Mouse (Mus musculus): ENCODE measurements around the gene Krt8. TPM values are rescaled to one million over a fixed set of nuclear protein-coding genes. Genes with fewer than 3 reads are reported as not detected.

Krt8 gene
- total RNA-seq, 2 experiments from 2014 or later: 3.5 to 4.8 TPM

DNA sequence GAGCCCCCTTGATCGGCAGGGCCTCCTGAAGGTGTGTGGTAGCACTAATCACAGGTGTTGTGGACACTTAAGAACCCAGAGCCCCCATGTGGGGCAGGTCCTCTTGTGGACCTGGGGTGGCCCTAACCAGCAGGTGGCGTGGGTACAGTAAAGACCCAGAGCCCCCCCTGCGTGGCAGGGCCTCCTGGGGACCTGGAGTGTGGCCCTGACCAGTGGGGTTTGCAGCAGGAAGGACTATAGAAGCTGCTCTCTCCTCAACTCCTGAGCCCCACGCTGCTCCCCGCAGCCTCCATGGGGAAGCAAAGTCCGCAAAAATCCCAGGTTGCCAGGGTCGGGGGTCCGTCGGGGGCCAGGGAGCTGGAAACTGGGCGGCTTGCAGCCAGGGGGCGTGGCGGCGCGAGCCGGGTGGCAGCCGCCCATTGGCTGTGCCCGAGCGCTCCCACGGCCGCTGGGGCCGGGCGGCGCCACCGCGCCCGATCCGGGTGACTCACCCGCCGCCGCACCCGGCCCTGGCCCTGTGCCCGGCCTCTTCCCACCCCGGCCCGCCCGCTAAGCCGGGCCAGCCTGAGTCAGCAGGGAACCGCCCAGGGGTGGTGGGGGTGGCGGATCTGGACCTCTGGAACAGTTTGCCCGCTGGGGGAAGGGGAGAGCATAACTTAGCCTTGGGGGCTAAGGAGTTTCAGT lies 27.1 kb downstream of the Krt8 start:
- peak; percentile 95 for DNase-seq
- intact Hi-C loops (cut with DNase I): no loop called here

DNA sequence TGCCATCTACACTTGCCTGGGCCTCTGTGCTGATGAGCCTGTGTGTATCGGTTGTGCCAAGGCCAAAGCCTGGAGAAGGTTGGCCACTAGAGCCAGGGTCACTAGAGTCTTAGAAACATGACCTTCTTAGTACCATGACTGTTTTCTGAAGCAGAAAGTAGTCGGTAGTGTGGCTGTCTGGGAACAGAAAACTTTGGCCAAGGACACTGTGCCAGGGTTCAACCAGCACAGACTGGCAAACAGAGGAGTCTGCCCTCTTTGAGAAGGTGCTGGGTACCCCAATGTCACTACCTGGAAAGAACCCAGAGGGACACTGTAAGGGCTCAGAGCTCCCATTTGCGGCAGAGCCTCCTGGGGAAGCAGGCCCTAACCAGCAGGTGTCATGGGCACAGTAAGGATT lies 27.6 kb downstream of the Krt8 start:
- DNase-seq: no peak
- intact Hi-C loops (cut with DNase I): no loop called here

DNA sequence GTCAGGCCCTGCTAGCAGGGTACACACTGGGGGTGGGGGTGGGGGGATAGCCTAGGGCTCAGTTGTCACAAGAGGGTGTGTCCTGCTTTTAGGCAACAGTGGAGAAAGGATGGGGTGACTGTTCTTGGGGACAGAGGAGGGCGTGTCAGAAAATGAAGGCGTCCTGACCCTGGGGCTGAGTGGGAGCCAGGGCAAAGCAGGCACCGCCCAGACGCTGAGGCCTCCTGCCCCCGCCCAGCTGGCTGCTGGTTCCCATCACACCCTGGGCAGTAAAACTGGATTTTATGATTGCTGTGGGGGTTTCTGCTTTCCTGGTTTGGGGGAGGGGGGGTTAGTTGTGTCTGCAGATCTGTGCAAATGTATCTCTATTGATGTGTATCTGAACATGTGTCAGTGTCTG lies 28.3 kb downstream of the Krt8 start:
- DNase-seq: peak; percentile 51 to 53
- intact Hi-C loops (cut with DNase I): no loop called here

DNA sequence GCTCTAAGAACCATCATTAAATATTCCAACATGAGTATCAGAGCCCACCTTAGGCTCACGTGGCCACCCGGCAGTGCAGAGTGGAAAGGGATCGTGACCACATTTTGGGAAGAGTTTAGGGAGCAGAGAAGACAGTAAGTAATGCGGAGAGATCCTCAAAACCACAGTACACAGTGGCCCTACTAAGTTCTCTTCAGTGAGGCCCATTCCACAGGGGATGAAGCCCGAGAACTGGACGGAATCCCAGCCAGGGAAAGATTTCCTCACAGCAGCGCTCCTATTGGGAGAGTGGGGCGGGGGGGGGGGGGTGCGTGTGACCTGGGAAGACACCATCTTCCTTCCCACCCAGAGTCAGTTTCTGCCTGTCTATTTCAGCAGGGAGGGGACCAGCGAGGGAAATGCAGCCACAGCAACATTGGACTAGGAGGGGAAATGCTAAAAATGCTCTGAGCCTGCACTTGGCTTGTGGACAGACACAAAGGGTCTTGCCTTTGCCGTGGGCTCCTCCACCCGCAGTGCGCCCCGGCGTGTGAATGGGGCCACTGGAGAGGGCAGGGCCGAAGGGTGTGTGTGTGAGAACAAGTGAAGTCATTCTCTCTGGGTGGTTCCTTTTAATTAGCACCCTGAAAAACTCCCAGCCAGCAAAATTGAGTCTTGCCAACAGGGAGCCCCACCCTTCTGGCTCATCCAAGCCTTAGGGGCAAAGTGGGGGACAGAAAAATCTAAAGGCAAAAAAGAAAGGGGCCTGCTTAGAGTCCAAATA lies 30.0 kb downstream of the Krt8 start:
- no peak for DNase-seq
- intact Hi-C loops (cut with DNase I): loop anchor here (5.0 kb wide), 1 partner anchor 72 kb away; no protein-coding TSS in a partner anchor

DNA sequence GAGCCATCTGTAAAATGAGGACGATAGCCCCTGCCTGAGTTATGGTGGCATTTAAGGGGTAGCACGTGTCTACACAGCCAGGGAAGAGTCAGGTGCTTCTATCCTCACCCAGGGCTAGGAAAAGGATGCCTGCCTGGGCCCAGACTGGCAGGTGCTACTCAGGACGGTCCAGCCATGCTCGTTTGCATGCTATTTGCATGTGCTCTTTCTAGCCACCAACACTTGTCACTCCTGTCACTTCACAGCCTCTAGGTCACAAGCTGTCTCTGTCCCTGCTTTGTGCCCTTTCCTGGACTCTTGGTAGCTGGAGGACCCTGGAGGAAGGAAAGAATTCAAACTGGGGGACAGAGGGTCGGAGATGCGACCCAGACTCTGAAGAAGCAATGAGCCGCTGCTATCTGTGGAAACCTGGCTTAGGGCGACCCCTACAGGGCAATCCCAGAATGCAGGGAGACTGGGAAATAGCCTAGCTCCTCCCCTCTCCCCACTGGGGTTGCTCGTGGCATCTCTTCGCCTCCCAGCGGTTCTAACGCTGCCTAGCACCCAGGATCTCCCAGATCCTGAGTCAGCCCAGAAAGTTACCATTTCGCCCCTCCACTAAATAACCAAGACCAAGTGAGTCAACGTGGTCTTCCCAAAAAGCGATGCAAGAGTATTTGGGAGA lies 30.7 kb downstream of the Krt8 start:
- intact Hi-C loops (cut with DNase I): loop anchor here (1.0 to 5.0 kb wide), 3 partner anchors 71 to 454 kb away; no protein-coding TSS in a partner anchor
- peak; percentile 95 to 98 for DNase-seq

DNA sequence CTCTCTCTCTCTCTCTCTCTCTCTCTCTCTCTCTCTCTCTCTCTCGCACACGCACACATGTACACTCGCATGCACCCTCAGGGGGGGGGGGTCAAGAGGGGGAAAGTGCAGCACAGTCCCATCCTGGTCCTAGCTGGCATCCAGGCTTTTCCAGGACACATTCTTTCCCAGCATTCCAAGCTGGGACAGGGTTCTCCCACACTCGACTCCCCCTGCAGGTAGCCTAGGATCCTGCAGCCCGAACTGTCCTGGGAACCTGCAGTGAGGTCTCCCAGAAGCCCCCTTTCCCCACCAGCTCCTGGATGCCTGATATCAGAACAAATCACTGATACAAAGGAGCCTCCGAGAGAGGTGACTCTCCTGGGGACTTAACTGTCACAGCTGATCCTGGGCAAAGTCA lies 33.7 kb downstream of the Krt8 start:
- intact Hi-C loops (cut with DNase I): loop anchor here (5.0 kb wide), 1 partner anchor 68 kb away; no protein-coding TSS in a partner anchor
- peak in 1 of 2 experiments; percentile 74 for DNase-seq

DNA sequence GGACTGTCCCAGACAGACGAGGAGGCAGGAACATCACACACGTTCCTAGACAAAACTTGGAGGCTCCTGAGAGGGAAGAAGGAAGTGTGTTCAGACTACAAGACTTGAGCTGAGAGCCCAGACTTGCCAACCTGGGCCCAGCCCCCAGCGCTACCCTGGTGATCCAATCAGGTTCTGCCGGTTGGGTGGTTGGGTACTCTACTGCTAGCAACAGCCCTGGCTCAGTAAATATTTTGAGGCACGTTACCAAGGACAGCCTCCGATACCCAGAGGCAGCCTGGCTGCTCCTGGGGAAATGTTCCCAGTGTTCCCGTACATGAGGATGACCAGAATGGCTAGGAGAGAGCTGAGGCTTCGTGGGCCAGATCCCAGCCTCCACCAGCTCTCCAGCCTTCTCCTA lies 37.5 kb downstream of the Krt8 start:
- intact Hi-C loops (cut with DNase I): no loop called here
- peak; percentile 41 to 54 for DNase-seq

DNA sequence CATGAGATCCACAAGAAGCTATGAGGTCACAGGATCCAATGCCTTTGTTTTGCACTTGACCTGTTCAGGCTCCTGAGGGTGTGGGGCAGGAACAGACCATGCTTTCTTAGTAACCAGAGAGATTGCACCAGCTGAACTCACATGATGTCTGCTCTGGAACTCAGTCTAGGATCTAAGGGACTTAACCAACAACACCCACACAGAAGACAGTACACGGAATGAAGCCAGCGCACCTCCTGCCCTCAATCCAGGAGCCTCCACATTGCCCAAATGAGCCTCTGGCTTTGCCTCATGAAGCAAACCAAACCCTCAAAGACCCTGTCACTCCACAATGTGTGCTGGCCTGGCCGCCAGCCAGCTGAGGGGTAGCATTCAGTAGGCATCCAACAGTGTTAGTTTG lies 45.4 kb downstream of the Krt8 start:
- intact Hi-C loops (cut with DNase I): no loop called here
- no peak for DNase-seq

DNA sequence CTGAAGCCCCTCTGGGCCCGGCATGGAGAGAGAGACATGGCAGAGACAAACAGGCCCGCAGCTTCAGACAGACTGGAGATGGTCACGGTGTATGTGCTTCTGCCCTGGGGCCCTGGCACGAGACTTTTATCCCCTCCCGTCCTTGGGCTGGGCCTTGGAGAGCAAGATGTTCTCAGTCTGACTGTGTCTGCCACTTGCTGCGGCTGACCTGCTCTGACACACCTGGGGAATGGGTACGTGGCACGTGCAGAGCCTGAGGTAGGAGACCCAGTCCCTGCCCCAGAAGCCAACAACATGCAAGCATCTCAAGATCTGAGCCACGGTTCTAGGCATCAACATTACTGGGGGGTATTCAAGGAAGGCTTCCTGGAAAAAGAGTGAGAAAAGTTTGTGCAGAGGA lies 50.1 kb downstream of the Krt8 start, which contains the start of gene Krt78:
Gene Krt78, minus strand, starts transcription at position 101 of the 400 bp plus-strand sequence.
- no peak for DNase-seq
- intact Hi-C loops (cut with DNase I): no loop called here

DNA sequence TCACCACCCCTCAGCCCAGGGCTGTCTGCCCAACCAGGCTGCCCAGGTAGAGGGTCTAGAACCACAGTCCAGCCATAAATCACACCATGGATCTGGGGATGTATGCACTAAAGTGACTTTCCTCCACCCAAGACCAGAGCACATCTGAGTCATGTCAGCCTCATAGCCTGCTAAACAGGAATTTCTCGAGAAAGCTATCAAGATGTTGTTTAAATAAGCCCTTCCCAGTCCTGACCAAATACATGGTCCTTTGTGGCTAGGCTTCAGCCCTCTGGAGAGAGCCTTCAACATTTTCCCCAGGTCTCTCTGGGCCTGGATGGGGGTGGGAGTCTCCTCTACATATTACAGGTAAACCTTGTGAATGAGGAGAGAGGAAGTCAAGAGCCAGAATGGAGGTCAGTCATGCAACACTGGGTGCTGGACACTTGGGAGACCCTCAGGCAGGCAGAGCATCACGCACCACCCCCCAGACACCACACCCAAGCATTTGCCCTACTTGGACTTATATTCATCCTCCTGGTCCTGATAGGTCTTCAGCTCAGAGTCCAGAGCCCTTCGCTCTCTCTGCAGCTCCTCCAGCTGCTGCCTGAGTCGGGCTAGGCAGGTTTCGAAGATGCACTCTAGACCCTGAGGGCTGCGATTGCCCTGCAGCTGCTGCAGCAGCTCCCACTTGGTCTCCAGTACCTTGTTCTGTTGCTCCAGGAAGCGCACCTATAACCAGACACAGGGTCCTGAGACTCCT lies 51.4 kb downstream of the Krt8 start:
- intact Hi-C loops (cut with DNase I): no loop called here
- DNase-seq: no peak

Other genes with a start within 250 kb of the Krt8 start
- not detected for gene Krt72, start 218.0 kb downstream of the Krt8 start, total RNA-seq (2021)
- gene Krt73, start 202.1 kb downstream of the Krt8 start, total RNA-seq (2021): not detected
- gene Krt2, start 186.3 kb downstream of the Krt8 start, total RNA-seq (2021): not detected
- gene Krt1, start 153.7 kb downstream of the Krt8 start, total RNA-seq (2021): not detected
- not detected for gene Krt77, start 134.8 kb downstream of the Krt8 start, total RNA-seq (2021)
- gene Krt76, start 111.6 kb downstream of the Krt8 start, total RNA-seq (2021): not detected
- gene Krt4, start 79.7 kb downstream of the Krt8 start, total RNA-seq (2021): not detected
- gene Krt79, start 64.2 kb downstream of the Krt8 start, total RNA-seq (2021): under 1 TPM; 0.36 to 0.40 TPM
- gene Krt78, start 50.2 kb downstream of the Krt8 start, total RNA-seq (2021): not detected
- gene Krt18, start 23.7 kb upstream of the Krt8 start, total RNA-seq (2021): 1 to 10 TPM; 6.5 to 7.2 TPM
- gene Eif4b, start 69.3 kb upstream of the Krt8 start, total RNA-seq (2021): 100 to 1,000 TPM; 149 to 154 TPM
- 100 to 1,000 TPM in 1 of 2 experiments, 10 to 100 TPM in 1; 95.1 to 108 TPM for gene Tns2, start 95.9 kb upstream of the Krt8 start, total RNA-seq (2021)
- gene Spryd3, start 131.8 kb upstream of the Krt8 start, total RNA-seq (2021): 10 to 100 TPM; 19.1 to 22.2 TPM
- 10 to 100 TPM; 24.8 to 30.5 TPM for gene Igfbp6, start 139.9 kb upstream of the Krt8 start, total RNA-seq (2021)
- gene Soat2, start 146.0 kb upstream of the Krt8 start, total RNA-seq (2021): under 1 TPM in 1 of 2 experiments, not detected in 1; 0.20 TPM
- 10 to 100 TPM; 48.2 to 48.3 TPM for gene Zfp740, start 198.8 kb upstream of the Krt8 start, total RNA-seq (2021)
- 10 to 100 TPM; 25.6 to 33.8 TPM for gene Csad, start 200.2 kb upstream of the Krt8 start, total RNA-seq (2021)
- gene Itgb7, start 227.5 kb upstream of the Krt8 start, total RNA-seq (2021): 1 to 10 TPM; 1.9 to 2.0 TPM

Data from heart, postnatal 10 days (tissue).